Mouse (Mus musculus) thymus, postnatal 0 days (tissue): ENCODE data around the gene Nop58. TPM values are rescaled to one million over a fixed set of nuclear protein-coding genes. Genes with fewer than 3 reads are reported as not detected.

Experiments
- polyA plus RNA-seq: library from polyadenylated mRNA; unstranded; fragments of >200 nt; fragmentation: Nextera tagmentation; extraction: Ambion mirVana; gene quantifications from 2 replicates; pipeline ENCODE4 v1.2.1, GENCODE M21; 2015

Gene Nop58
- polyA plus RNA-seq, 1 experiment from 2014 or later = 273 TPM

Other genes with a start within 250 kb of the Nop58 start
- gene Fzd7, start 202.5 kb upstream of the Nop58 start, polyA plus RNA-seq = 2.3 TPM in 2 replicates
- gene Gm973, start 168.7 kb upstream of the Nop58 start, polyA plus RNA-seq = 1.3 and 1.4 TPM in 2 replicates
- gene Sumo1, start 14.1 kb upstream of the Nop58 start, polyA plus RNA-seq = 462 and 481 TPM in 2 replicates
- 2.7 and 3.4 TPM in 2 replicates for gene Bmpr2, start 78.4 kb downstream of the Nop58 start, polyA plus RNA-seq
- 4.8 and 5.9 TPM in 2 replicates for gene Fam117b, start 228.0 kb downstream of the Nop58 start, polyA plus RNA-seq